Mouse (Mus musculus) lung, adult 2 months (tissue): ENCODE data around the gene Leo1.

Experiments used
- CTCF ChIP-seq: fragments of 200-500 bp; IDR thresholded peaks from 2 replicates; pipeline ENCODE4 v1.5.1; 2011; ENCODE audit warnings: mild to moderate bottlenecking, low read length, control low read depth; ENCODE audit not compliant: insufficient read depth
- POLR2A ChIP-seq: fragments of 200-500 bp; IDR thresholded peaks from 2 replicates; pipeline ENCODE4 v1.6.1; 2011; ENCODE audit warnings: low read depth, mild to moderate bottlenecking, control low read depth, low read length, borderline replicate concordance; ENCODE audit errors: extremely low read depth

- TF ChIP-seq CTCF (no peak), POLR2A (no peak)
Observed at GRCm38 (mm10) chr9:75427366-75428273, 13.7 kb upstream of the Leo1 start.
